Mouse (Mus musculus): ENCODE results near the gene Stradb. TPM values are rescaled to one million over a fixed set of nuclear protein-coding genes. Genes with fewer than 3 reads are reported as not detected.
"Not testable (repeated sequence)": the region's sequence is repeated elsewhere in the genome, so short reads cannot be mapped to it uniquely, and the experiment has no call there.

Stradb gene
- total RNA-seq, 2 experiments from 2014 or later, result 35.1 to 40.0 TPM

GRCm38 (mm10) chr1:58958789-58959526 is 14.4 kb upstream of the Stradb start:
- intact Hi-C loops (cut with DNase I); DNase-seq: not testable (repeated sequence)

GRCm38 (mm10) chr1:58959682-58960081 is 13.6 kb upstream of the Stradb start:
- intact Hi-C loops (cut with DNase I), result no loop called here
- DNase-seq, result no peak

- DNase-seq, result no peak
- intact Hi-C loops (cut with DNase I), result no loop called here
Observed at GRCm38 (mm10) chr1:58961152-58961893, 12.0 kb upstream of the Stradb start.

GRCm38 (mm10) chr1:58962418-58962817 is 10.9 kb upstream of the Stradb start:
- intact Hi-C loops (cut with DNase I), result no loop called here
- no peak for DNase-seq

- DNase-seq, result no peak
- intact Hi-C loops (cut with DNase I), result no loop called here
Observed at GRCm38 (mm10) chr1:58962865-58963264, 10.5 kb upstream of the Stradb start.

- intact Hi-C loops (cut with DNase I), result no loop called here
- DNase-seq, result no peak
Observed at GRCm38 (mm10) chr1:58967534-58967933, 5.8 kb upstream of the Stradb start.

- intact Hi-C loops (cut with DNase I), result loop anchor here (5.0 kb wide), 1 partner anchor 63 kb away; no protein-coding TSS in a partner anchor
- DNase-seq, result no peak
Observed at GRCm38 (mm10) chr1:58970054-58970453, 3.3 kb upstream of the Stradb start.

GRCm38 (mm10) chr1:58971097-58971496 is 2.2 kb upstream of the Stradb start:
- DNase-seq, result no peak
- intact Hi-C loops (cut with DNase I), result loop anchor here (5.0 kb wide), 1 partner anchor 64 kb away; no protein-coding TSS in a partner anchor

GRCm38 (mm10) chr1:58972851-58973365 is 414 bp upstream of the Stradb start:
- no peak for DNase-seq
- intact Hi-C loops (cut with DNase I), result loop anchor here (5.0 kb wide), 1 partner anchor 66 kb away; no protein-coding TSS in a partner anchor

- DNase-seq, result no peak
- intact Hi-C loops (cut with DNase I), result no loop called here
Observed at GRCm38 (mm10) chr1:58982276-58982675, 9.0 kb downstream of the Stradb start.

- intact Hi-C loops (cut with DNase I), result no loop called here
- no peak for DNase-seq
Observed at GRCm38 (mm10) chr1:58984586-58984985, 11.3 kb downstream of the Stradb start.

GRCm38 (mm10) chr1:58993144-58993543 is 19.8 kb downstream of the Stradb start:
- DNase-seq, result no peak
- intact Hi-C loops (cut with DNase I), result loop anchor here (2.0 to 10.0 kb wide), 2 partner anchors 222 to 242 kb away; partner anchors contain the start of gene Als2

GRCm38 (mm10) chr1:58993723-58994122 is 20.4 kb downstream of the Stradb start:
- intact Hi-C loops (cut with DNase I), result loop anchor here (2.0 to 10.0 kb wide), 2 partner anchors 223 to 241 kb away; partner anchors contain the start of gene Als2
- no peak for DNase-seq

- intact Hi-C loops (cut with DNase I), result loop anchor here (10.0 kb wide), 1 partner anchor 239 kb away; the partner anchor contains the start of gene Als2
- no peak for DNase-seq
Observed at GRCm38 (mm10) chr1:58995313-58995712, 22.0 kb downstream of the Stradb start.

GRCm38 (mm10) chr1:59009250-59009649 is 35.9 kb downstream of the Stradb start:
- intact Hi-C loops (cut with DNase I), result loop anchor here (5.0 kb wide), 1 partner anchor 133 kb away; no protein-coding TSS in a partner anchor

GRCm38 (mm10) chr1:59021556-59021955 is 48.2 kb downstream of the Stradb start:
- DNase-seq, result no peak
- intact Hi-C loops (cut with DNase I), result no loop called here

More at GRCm38 (mm10) chr1:59009250-59009649, 35.9 kb downstream of the Stradb start:
- DNase-seq, result peak in 1 of 2 experiments; percentile 35

GRCm38 (mm10) chr1:59037723-59038122 is 64.4 kb downstream of the Stradb start:
- DNase-seq, result no peak
- intact Hi-C loops (cut with DNase I), result no loop called here

Measured in heart, postnatal 14 days (tissue).